Mouse (Mus musculus) lung, embryonic 15.5 days (tissue): ENCODE measurements around the gene Stat5a. TPM values are rescaled to one million over a fixed set of nuclear protein-coding genes. Genes with fewer than 3 reads are reported as not detected.

Source experiments
- ATAC-seq: fragments of 200-750 bp; cut with Nextera tagmentation; 2 replicates; pipeline ENCODE4 v1.8.0; 2017; ENCODE audit warnings: moderate number of reproducible peaks, borderline replicate concordance; ENCODE audit not compliant: low FRiP score, low TSS enrichment; ENCODE audit errors: extremely low read depth
- H3K27ac ChIP-seq: fragments of 300-500 bp; sonication (generic); 2 replicates; pipeline ENCODE4 v1.5.1; 2015; ENCODE audit warnings: moderate library complexity, mild to moderate bottlenecking, inconsistent platforms
- H3K27me3 ChIP-seq: fragments of 300-500 bp; sonication (generic); 2 replicates; pipeline ENCODE4 v1.6.1; 2015; ENCODE audit warnings: inconsistent platforms
- H3K36me3 ChIP-seq: fragments of 300-500 bp; sonication (generic); 2 replicates; pipeline ENCODE4 v1.6.1; 2015; ENCODE audit warnings: inconsistent platforms
- H3K4me1 ChIP-seq: fragments of 300-500 bp; sonication (generic); 2 replicates; pipeline ENCODE4 v1.6.1; 2015; ENCODE audit warnings: inconsistent platforms
- H3K4me2 ChIP-seq: fragments of 300-500 bp; sonication (generic); 2 replicates; pipeline ENCODE4 v1.6.1; 2015; ENCODE audit warnings: inconsistent platforms, mild to moderate bottlenecking, moderate library complexity
- H3K4me3 ChIP-seq: fragments of 300-500 bp; sonication (generic); 2 replicates; pipeline ENCODE4 v1.5.1; 2015; ENCODE audit warnings: mild to moderate bottlenecking, inconsistent platforms
- H3K9ac ChIP-seq: fragments of 300-500 bp; sonication (generic); 2 replicates; pipeline ENCODE4 v1.6.1; 2015; ENCODE audit warnings: inconsistent platforms
- H3K9me3 ChIP-seq: fragments of 300-500 bp; sonication (generic); 2 replicates; pipeline ENCODE4 v1.6.1; 2016; ENCODE audit warnings: inconsistent platforms
- WGBS: fragments of 180-500 bp; shearing (Covaris S2); methylation state at CpG from one replicate; pipeline ENCODE4 v1.1.7; 2015; 5-methylcytosine and 5-hydroxymethylcytosine counted together
- polyA plus RNA-seq: library from polyadenylated mRNA; unstranded; fragments of >200 nt; fragmentation: Nextera tagmentation; extraction: Ambion mirVana; gene quantifications from 2 replicates; pipeline ENCODE4 v1.2.1, GENCODE M21; 2015

Gene Stat5a
- polyA plus RNA-seq, 1 experiment from 2014 or later = 9.5 TPM

DNA sequence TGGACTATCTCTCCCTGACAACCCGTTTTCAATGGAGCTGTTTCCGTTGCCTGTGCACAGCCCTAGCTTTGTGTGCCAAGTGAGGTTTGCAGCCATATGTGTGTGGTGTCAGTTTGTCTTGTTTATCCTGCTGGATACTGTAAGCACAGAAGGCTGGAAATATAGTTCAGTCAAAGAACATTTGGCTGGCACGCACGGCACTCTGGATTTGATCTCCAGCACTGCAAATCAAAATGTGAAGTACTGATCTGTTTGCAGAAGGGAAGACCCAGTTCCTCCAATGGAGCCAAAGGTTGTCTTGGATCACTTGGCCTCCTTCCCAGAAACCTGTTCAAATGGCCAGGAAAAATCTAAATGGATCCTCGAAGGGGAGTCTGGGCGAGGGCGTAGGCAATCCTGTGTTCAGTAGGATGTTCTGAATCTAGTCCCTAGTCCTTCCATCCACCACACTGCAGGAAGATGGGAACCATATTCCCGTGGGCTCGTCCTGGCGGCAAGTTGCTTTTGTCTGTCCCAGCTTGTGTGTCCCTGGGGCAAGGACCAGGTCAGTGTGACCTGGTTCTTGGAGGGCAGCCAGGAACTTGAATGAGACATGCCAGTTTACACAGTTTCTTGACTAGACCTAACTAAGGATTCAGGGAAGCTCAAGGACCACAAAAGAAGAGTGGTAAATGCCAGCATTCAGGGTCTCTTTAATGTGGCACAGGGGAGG, 11.3 kb downstream of the Stat5a start:
- WGBS = 64% methylated on average over 10 of the region's 10 CpGs
- ATAC-seq = no peak

DNA sequence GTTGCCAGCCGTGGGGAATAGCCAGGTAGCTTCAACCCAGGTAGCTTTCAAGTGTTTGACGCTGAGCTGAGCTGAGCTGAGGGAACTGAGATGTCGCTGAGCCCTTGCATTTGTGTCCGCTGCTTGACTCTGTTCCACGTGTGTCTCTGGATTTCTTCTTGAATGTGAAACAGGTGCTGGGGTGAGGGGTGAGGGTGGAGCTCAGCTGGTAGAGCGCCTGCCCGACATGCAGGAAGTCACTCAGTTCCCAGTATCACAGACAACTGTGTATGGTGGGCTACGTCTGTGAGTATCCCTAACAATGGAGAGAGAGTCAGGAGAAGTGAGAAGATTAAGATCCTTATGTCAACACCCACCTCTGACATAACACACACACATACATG, 11.8 kb downstream of the Stat5a start:
- Histone ChIP-seq H3K9ac (no peak overlapping the region), H3K4me3 (no peak overlapping the region), H3K27me3 (no peaks in the 10 kb centered on the region), H3K27ac (no peak overlapping the region), H3K36me3 (no peaks in the 10 kb centered on the region), H3K4me2 (no peak overlapping the region), H3K9me3 (no peaks in the 10 kb centered on the region), H3K4me1 (no peaks in the 10 kb centered on the region)
- whole genome bisulfite sequencing = 63% methylated on average over 8 of the region's 8 CpGs
- no peak for ATAC-seq

More for the DNA sequence above, 11.3 kb downstream of the Stat5a start:
- Histone ChIP-seq H3K27ac (no peak overlapping the region), H3K36me3 (no peaks in the 10 kb centered on the region), H3K9me3 (no peaks in the 10 kb centered on the region), H3K27me3 (no peaks in the 10 kb centered on the region), H3K4me2 (no peak overlapping the region), H3K4me3 (no peak overlapping the region), H3K9ac (no peak overlapping the region), H3K4me1 (no peaks in the 10 kb centered on the region)

GRCm38 (mm10) chr11:100875761-100876160, 16.6 kb downstream of the Stat5a start:
- no peaks in the 10 kb centered on the region for H3K9me3 ChIP-seq
- H3K4me3 ChIP-seq = no peak overlapping the region
- H3K27ac ChIP-seq = no peak overlapping the region
- H3K36me3 ChIP-seq = no peaks in the 10 kb centered on the region
- no peak overlapping the region for H3K4me2 ChIP-seq
- no peak overlapping the region for H3K9ac ChIP-seq
- 72% methylated on average over 3 of the region's 3 CpGs for WGBS
- no peaks in the 10 kb centered on the region for H3K4me1 ChIP-seq
- H3K27me3 ChIP-seq = no peaks in the 10 kb centered on the region
- no peak for ATAC-seq

GRCm38 (mm10) chr11:100879321-100880078, 20.3 kb downstream of the Stat5a start:
- 71% methylated on average over 15 of the region's 15 CpGs for WGBS

DNA sequence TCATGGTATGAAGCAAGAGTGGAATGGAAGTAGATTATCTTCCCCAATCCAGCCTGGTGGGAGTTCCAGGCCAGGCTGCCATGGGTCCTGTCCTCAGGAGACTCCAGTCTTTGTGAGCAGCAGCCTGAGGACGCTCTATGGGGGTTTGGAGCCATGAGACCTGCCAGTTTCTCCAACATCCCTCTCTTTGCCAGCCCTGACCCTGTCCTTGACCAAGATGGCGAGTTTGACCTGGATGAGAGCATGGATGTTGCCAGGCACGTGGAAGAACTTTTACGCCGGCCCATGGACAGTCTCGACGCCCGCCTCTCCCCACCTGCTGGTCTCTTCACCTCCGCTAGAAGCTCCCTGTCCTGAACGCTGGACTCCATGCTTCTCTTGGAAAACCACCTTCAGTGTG, 24.5 kb downstream of the Stat5a start:
- Histone ChIP-seq H3K27ac (no peak overlapping the region), H3K36me3 (0 out of 2 replicates have a peak, but pooled peaks cover 14% of the 10 kb centered on the region), H3K9ac (no peak overlapping the region), H3K9me3 (no peaks in the 10 kb centered on the region), H3K4me2 (no peak overlapping the region), H3K4me3 (no peak overlapping the region), H3K4me1 (no peaks in the 10 kb centered on the region), H3K27me3 (no peaks in the 10 kb centered on the region)
- no peak for ATAC-seq
- 90% methylated on average over 10 of the region's 10 CpGs for WGBS

More at GRCm38 (mm10) chr11:100879321-100880078, 20.3 kb downstream of the Stat5a start:
- no peak for ATAC-seq
- Histone ChIP-seq H3K9ac (no peak overlapping the region), H3K9me3 (no peaks in the 10 kb centered on the region), H3K4me2 (no peak overlapping the region), H3K27me3 (no peaks in the 10 kb centered on the region), H3K4me3 (no peak overlapping the region), H3K27ac (no peak overlapping the region), H3K4me1 (no peaks in the 10 kb centered on the region), H3K36me3 (no peaks in the 10 kb centered on the region)

- Histone ChIP-seq H3K9me3 (no peaks in the 10 kb centered on the region), H3K27ac (no peak overlapping the region), H3K4me3 (no peak overlapping the region), H3K27me3 (no peaks in the 10 kb centered on the region), H3K4me2 (no peak overlapping the region), H3K36me3 (0 out of 2 replicates have a peak, but pooled peaks cover 14% of the 10 kb centered on the region), H3K9ac (no peak overlapping the region), H3K4me1 (no peaks in the 10 kb centered on the region)
- no peak for ATAC-seq
These were observed 26.3 kb downstream of the Stat5a start for GRCm38 (mm10) chr11:100885472-100885871.

GRCm38 (mm10) chr11:100886188-100886740, 27.1 kb downstream of the Stat5a start:
- Histone ChIP-seq H3K4me2 (no peak overlapping the region), H3K36me3 (0 out of 2 replicates have a peak, but pooled peaks cover 14% of the 10 kb centered on the region), H3K4me1 (no peaks in the 10 kb centered on the region), H3K9ac (no peak overlapping the region), H3K27me3 (no peaks in the 10 kb centered on the region), H3K4me3 (no peak overlapping the region), H3K27ac (no peak overlapping the region), H3K9me3 (no peaks in the 10 kb centered on the region)
- ATAC-seq = no peak
- 35% methylated on average over 8 of the region's 8 CpGs for WGBS

DNA sequence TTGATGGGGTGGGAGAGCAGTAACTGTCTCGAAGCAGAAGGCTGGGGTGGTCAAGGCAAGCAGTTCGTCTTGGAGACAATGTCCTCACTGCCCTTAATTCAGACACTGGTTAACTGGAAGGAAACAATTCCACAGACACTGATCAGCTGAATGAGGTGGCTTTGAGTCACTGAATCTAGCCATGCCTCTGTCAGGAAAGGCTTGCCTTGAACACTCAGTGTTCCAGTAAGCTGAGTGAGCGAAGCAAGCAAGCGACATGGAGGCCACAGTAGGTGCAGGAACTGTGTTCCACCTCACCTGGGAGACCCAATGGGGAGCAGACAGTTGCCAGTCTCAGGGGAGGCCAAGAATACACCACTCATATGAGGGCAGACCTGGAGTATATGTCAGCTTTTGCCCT, 28.1 kb downstream of the Stat5a start:
- no peak for ATAC-seq
- 81% methylated on average over 4 of the region's 4 CpGs for WGBS
- H3K27ac ChIP-seq = no peak overlapping the region
- no peak overlapping the region for H3K4me2 ChIP-seq
- H3K27me3 ChIP-seq = no peaks in the 10 kb centered on the region
- H3K9me3 ChIP-seq = no peaks in the 10 kb centered on the region
- 0 out of 2 replicates have a peak, but pooled peaks cover 14% of the 10 kb centered on the region for H3K36me3 ChIP-seq
- H3K4me3 ChIP-seq = no peak overlapping the region
- H3K9ac ChIP-seq = no peak overlapping the region
- H3K4me1 ChIP-seq = no peaks in the 10 kb centered on the region

DNA sequence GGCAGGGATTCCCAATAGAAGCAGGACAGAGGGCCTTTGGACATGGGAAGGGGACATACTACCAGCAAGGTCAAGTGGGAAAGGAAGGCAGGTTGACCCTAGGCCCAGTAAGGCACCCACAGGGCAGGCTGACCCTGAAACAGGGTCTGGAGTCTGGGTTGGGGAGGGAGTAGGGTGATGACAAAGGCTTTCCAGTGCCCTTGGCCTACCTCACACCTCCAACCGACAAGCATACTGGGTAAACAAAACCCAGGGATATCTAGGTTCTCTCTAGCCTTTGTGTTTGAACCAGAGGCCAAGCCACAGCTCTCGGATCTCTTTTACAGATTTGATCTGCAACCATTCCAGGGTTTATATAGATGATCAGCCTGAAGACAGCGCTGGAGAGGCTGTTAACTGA, 28.6 kb downstream of the Stat5a start:
- no peak for ATAC-seq
- no peak overlapping the region for H3K4me2 ChIP-seq
- H3K9ac ChIP-seq = no peak overlapping the region
- H3K36me3 ChIP-seq = 0 out of 2 replicates have a peak, but pooled peaks cover 14% of the 10 kb centered on the region
- no peaks in the 10 kb centered on the region for H3K9me3 ChIP-seq
- H3K4me3 ChIP-seq = no peak overlapping the region
- no peak overlapping the region for H3K27ac ChIP-seq
- no peaks in the 10 kb centered on the region for H3K4me1 ChIP-seq
- no peaks in the 10 kb centered on the region for H3K27me3 ChIP-seq
- 61% methylated on average over 3 of the region's 3 CpGs for WGBS

GRCm38 (mm10) chr11:100888348-100888820, 29.2 kb downstream of the Stat5a start:
- no peak overlapping the region for H3K4me2 ChIP-seq
- H3K27ac ChIP-seq = no peak overlapping the region
- WGBS = 48% methylated on average over 10 of the region's 10 CpGs

GRCm38 (mm10) chr11:100890481-100890880, 31.3 kb downstream of the Stat5a start:
- Histone ChIP-seq H3K9me3 (no peaks in the 10 kb centered on the region), H3K27ac (no peak overlapping the region; the same call in 1 of the 2 replicates), H3K27me3 (no peaks in the 10 kb centered on the region), H3K4me1 (peaks cover 8% of the 10 kb centered on the region; the same call in 1 of the 2 replicates), H3K9ac (no peak overlapping the region), H3K36me3 (0 out of 2 replicates have a peak, but pooled peaks cover 19% of the 10 kb centered on the region), H3K4me3 (no peak overlapping the region), H3K4me2 (no peak overlapping the region)
- 62% methylated on average over 6 of the region's 6 CpGs for WGBS
- ATAC-seq = no peak

More at GRCm38 (mm10) chr11:100888348-100888820, 29.2 kb downstream of the Stat5a start:
- H3K27me3 ChIP-seq = no peaks in the 10 kb centered on the region
- no peak overlapping the region for H3K4me3 ChIP-seq
- no peaks in the 10 kb centered on the region for H3K9me3 ChIP-seq
- 0 out of 2 replicates have a peak, but pooled peaks cover 14% of the 10 kb centered on the region for H3K36me3 ChIP-seq
- ATAC-seq = no peak
- no peak overlapping the region for H3K9ac ChIP-seq
- H3K4me1 ChIP-seq = 0 out of 2 replicates have a peak, but pooled peaks cover 3% of the 10 kb centered on the region
